Mouse (Mus musculus) liver, postnatal 0 days (tissue): ENCODE data around the gene A930004D18Rik.

Experiments
- CTCF ChIP-seq: sonication (generic); IDR thresholded peaks from 2 replicates; pipeline ENCODE4 v1.5.1; 2016; ENCODE audit warnings: antibody characterized with exemption, low read depth
- EP300 ChIP-seq: IDR thresholded peaks from 2 replicates; pipeline ENCODE4 v1.6.1; 2016; ENCODE audit warnings: antibody characterized with exemption, low read depth, mild to moderate bottlenecking

DNA sequence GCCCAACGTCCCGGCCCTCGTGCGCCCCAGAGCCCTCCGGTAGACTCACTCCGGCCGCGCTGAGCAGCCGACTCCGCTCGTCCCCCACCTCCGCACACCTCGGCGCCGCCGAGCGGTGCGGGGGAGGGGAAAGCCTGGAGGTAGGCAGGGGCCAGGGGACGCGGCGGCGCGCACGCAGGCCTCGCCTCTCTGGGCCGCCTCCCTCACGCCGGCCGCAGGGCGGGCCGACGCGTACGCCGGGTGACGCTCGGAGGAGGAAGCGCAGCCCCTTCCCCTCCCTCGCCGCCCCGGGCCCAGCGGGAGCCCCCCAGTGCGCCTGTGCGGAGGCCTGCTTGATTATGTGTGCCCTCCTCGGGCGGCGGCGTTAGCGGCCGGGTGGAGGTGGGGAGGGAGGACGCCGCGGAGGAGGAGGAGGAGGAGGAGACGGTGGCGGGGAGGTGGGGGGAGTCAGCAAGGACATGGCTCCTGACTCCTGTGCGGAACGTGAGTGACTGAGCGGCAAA lies 26.9 kb upstream of the A930004D18Rik start:
- no peak for TF ChIP-seq CTCF
- TF ChIP-seq EP300, result no peak
